Mouse (Mus musculus) ES-Bruce4 (cell line): ENCODE results near the gene Cdcp2.
A peak's percentile ranks its signal among the peaks of the same experiment; 100 is the strongest.

Source experiments
- CTCF ChIP-seq: IDR thresholded peaks from one replicate; pipeline ENCODE4 v1.8.1; 2011; ENCODE audit warnings: low read depth, low read length
- EP300 ChIP-seq: IDR thresholded peaks from 2 replicates; pipeline ENCODE4 v1.6.1; 2011; ENCODE audit warnings: low read depth, low read length; ENCODE audit not compliant: insufficient read depth

- TF ChIP-seq CTCF (no peak), EP300 (0 out of 2 replicates have a peak, but pooled peaks have one; percentile 41)
These were observed 30.2 kb upstream of the Cdcp2 start, which contains the start of the genes Mrpl37 and Cyb5rl for GRCm38 (mm10) chr4:107066252-107067124.
